Mouse (Mus musculus) lung, adult 2 months (tissue): ENCODE data around the gene Mgat4b.

ENCODE experiments used
- CTCF ChIP-seq: fragments of 200-500 bp; IDR thresholded peaks from 2 replicates; pipeline ENCODE4 v1.5.1; 2011; ENCODE audit warnings: mild to moderate bottlenecking, low read length, control low read depth; ENCODE audit not compliant: insufficient read depth
- POLR2A ChIP-seq: fragments of 200-500 bp; IDR thresholded peaks from 2 replicates; pipeline ENCODE4 v1.6.1; 2011; ENCODE audit warnings: low read depth, mild to moderate bottlenecking, control low read depth, low read length, borderline replicate concordance; ENCODE audit errors: extremely low read depth

GRCm38 (mm10) chr11:50233993-50234392 is 23.3 kb downstream of the Mgat4b start:
- TF ChIP-seq CTCF (no peak), POLR2A (no peak)
